Mouse (Mus musculus): ENCODE measurements around the gene Olfr145.

Olfr145 gene

GRCm38 (mm10) chr9:37896661-37897060 is at the start of gene Olfr145:
Gene Olfr145 (plus strand): TSS chr9:37896724.
- DNase-seq (ENCODE audit: inconsistent age in 2 of 2, low spot score in 1 of 2), result peak; percentile 43 to 81

- DNase-seq (ENCODE audit: inconsistent age in 2 of 2, low spot score in 1 of 2), result no peak
Measured at GRCm38 (mm10) chr9:37849267-37849666, 47.3 kb upstream of the Olfr145 start.

- no peak for DNase-seq (ENCODE audit: inconsistent age in 2 of 2, low spot score in 1 of 2)
Measured at GRCm38 (mm10) chr9:37853969-37854368, 42.6 kb upstream of the Olfr145 start, which contains the start of gene Olfr877. Gene Olfr877 (plus strand): TSS chr9:37854269.

GRCm38 (mm10) chr9:37863325-37863724 is 33.2 kb upstream of the Olfr145 start:
- no peak for DNase-seq (ENCODE audit: inconsistent age in 2 of 2, low spot score in 1 of 2)

GRCm38 (mm10) chr9:37870246-37870645 is 26.3 kb upstream of the Olfr145 start:
- DNase-seq (ENCODE audit: inconsistent age in 2 of 2, low spot score in 1 of 2), result peak; percentile 45 to 82

GRCm38 (mm10) chr9:37871097-37871496 is 25.4 kb upstream of the Olfr145 start:
- no peak for DNase-seq (ENCODE audit: inconsistent age in 2 of 2, low spot score in 1 of 2)

GRCm38 (mm10) chr9:37871536-37871935 is 25.0 kb upstream of the Olfr145 start:
- no peak for DNase-seq (ENCODE audit: inconsistent age in 2 of 2, low spot score in 1 of 2)

- no peak for DNase-seq (ENCODE audit: inconsistent age in 2 of 2, low spot score in 1 of 2)
Measured at GRCm38 (mm10) chr9:37890960-37891359, 5.6 kb upstream of the Olfr145 start.

- DNase-seq (ENCODE audit: inconsistent age in 2 of 2, low spot score in 1 of 2), result no peak
Measured at GRCm38 (mm10) chr9:37905555-37905954, 9.0 kb downstream of the Olfr145 start.

- no peak for DNase-seq (ENCODE audit: inconsistent age in 2 of 2, low spot score in 1 of 2)
Measured at GRCm38 (mm10) chr9:37917540-37917939, 21.0 kb downstream of the Olfr145 start, which contains the start of gene Olfr878. Gene Olfr878 (plus strand): TSS chr9:37917840.

- no peak for DNase-seq (ENCODE audit: inconsistent age in 2 of 2, low spot score in 1 of 2)
Measured at GRCm38 (mm10) chr9:37918018-37918417, 21.5 kb downstream of the Olfr145 start.

GRCm38 (mm10) chr9:37924194-37924593 is 27.7 kb downstream of the Olfr145 start:
- DNase-seq (ENCODE audit: inconsistent age in 2 of 2, low spot score in 1 of 2), result no peak

- no peak for DNase-seq (ENCODE audit: inconsistent age in 2 of 2, low spot score in 1 of 2)
Measured at GRCm38 (mm10) chr9:37925445-37925844, 28.9 kb downstream of the Olfr145 start.

- DNase-seq (ENCODE audit: inconsistent age in 2 of 2, low spot score in 1 of 2), result peak in 1 of 2 experiments; percentile 38
Measured at GRCm38 (mm10) chr9:37926019-37927013, 29.8 kb downstream of the Olfr145 start.

GRCm38 (mm10) chr9:37932519-37932918 is 36.0 kb downstream of the Olfr145 start:
- peak; percentile 51 to 86 for DNase-seq (ENCODE audit: inconsistent age in 2 of 2, low spot score in 1 of 2)

GRCm38 (mm10) chr9:37934146-37934545 is 37.6 kb downstream of the Olfr145 start:
- no peak for DNase-seq (ENCODE audit: inconsistent age in 2 of 2, low spot score in 1 of 2)

- DNase-seq (ENCODE audit: inconsistent age in 2 of 2, low spot score in 1 of 2), result no peak
Measured at GRCm38 (mm10) chr9:37941167-37941566, 44.6 kb downstream of the Olfr145 start.
